Mouse (Mus musculus): ENCODE measurements at regions not wholly inside any gene's neighbourhood (a gene's known extent, or its start where the extent isn't known, plus 50 kb on each side); places are given as distances from the start of the nearest gene placed in this dataset.

DNA sequence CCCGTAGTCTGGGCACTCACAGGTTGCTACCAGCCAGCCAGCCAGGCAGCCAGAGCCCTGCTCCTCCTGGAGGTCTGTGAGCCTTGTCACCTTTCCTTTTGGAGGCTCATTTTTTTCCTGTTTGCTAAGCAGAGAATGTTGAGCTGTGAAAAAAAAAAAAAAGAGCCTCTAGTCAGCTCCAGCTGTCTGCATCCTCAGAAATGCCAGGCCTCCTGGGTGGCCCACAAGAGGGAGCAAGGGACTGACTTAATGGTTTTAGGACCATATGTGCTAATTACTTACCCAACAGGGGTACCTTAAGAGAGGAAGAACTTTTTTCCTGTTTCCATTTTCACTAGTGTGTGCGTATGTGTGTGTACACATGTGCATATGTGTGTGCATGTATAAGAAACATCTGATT lies 94.8 kb upstream of the Spata13 start:
- peak; percentile 54 for TF ChIP-seq CTCF (IDR thresholded peaks at IDR 0.05)
- no peak for TF ChIP-seq EP300 (IDR thresholded peaks at IDR 0.05)

All from lung, postnatal 0 days (tissue).